Mouse (Mus musculus) erythroblast, embryonic 14.5 days (primary cell): ENCODE measurements around the gene Ccl2.

Experiments
- GATA1 ChIP-seq: IDR thresholded peaks from 2 replicates; pipeline ENCODE4 v1.6.1; 2012; ENCODE audit warnings: low read length, inconsistent platforms, mixed read lengths
- TAL1 ChIP-seq: IDR thresholded peaks from 3 replicates; pipeline ENCODE4 v1.6.1; 2012; ENCODE audit warnings: low read length, inconsistent platforms, mixed read lengths

DNA sequence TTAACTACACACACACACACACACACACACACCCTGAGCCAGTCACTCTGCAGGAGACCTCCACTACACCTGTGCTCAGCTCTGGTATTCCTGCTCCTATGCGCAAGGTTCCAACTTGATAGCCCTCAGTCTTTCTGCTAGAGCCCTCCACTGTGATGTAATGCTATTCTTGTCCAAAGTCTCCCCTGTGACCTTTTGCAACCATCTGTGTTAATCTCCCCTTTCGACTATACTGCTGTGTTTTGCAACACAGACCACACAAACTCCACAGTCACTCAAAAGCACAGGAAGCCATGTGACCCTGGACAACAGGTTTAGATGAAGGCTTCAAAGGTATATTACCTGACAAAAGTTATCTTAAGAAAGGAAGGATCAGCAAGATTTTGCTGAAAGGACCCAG is 28.1 kb downstream of the Ccl2 start:
- TF ChIP-seq GATA1 = no peak
- TF ChIP-seq TAL1 = no peak
